Mouse (Mus musculus) adipocyte (in vitro differentiated cells): Measurements from ENCODE around the gene Paxx.

Experiments
- DNase-seq: peaks from one replicate; pipeline ENCODE4 v3.0.0-alpha.2; 2016; ENCODE audit warnings: low spot score

Paxx gene

DNA sequence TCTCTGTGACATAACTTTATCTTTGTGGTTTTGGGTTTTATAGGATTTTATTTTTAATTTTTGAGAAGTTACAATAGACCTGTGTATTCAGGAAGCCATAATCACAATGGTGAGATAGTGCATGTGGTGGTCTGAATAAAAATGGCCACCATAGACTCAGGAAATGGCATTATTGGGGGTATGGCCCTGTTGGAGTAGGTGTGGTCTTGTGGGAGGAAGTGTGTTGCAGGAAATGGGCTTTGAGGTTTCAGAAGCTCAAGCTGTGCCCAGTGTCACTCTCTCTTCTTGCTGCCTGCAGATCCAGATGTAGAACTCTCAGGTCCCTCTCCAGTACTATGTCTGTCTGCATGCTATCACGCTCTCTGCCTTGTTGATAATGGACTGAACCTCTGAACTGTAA is 19.6 kb upstream of the Paxx start:
- DNase-seq: no peak

DNA sequence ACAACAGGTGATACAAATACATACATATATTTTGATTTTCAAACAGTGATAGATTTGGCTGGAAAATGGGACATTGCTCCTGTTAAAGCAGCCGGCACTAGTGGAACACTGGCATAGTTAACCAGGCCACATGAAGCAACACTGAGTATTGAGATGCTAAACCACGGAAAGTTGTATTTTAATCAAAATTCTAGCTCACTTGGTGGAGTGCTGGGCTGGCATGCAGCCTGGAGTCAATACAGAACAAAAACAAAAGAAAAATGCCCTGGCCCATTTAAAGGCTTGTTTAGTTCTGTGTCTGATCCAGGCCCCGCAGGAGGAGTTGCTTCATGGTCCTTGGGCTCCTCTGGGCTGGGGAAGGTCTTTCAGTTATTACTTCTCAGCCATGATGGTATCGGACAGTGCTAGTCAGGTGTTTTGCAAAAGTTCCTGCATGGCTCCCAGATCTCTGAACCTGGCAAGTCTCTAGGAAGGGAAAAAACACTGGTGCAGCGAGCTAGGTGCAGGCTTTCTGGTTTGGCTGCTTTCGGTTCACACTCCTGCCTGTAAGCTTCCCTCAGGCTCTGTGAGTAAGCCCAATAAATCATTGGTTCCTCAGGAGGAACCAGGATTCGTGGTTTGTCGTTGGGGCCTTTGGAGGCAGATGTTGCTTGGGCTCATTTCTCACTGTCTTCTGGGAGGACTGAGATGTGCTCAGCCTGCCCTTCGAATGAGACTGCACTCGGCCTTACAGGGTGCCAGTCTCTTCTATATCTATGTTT is 18.8 kb upstream of the Paxx start:
- DNase-seq: no peak

DNA sequence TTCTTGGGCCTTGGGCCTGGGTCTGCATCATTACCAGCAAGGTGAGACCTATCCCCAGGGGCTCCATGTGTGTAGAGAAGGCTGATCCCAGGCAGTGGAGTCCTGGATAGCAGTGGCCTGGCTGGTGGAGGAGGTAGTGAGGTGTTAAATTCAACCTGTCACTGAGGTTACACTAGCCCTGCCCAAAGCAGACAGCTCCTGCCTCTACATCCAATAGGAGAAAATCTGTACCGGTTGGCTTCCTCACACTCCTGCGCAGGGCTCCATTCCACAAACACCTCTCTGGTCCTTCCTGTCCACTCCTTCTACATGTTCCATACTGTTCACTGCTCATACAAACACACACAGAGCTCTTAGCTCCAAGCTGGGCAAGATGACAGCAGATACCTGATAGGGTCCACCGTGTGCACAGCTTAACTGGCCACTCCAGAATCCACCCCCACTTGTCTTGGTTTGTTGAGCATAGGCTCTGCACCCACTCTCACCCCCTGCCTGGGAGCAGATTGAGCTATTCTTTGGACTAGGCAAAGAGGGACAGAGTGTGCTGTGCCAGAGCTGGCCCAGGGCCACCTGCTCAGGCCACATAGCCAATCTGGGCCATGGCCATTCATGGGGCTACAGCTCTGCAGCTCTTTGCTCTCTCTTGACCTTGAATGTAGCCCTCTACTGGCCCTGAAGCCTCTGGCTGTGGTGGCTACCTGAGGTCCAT is 17.2 kb upstream of the Paxx start:
- peak; percentile 64 for DNase-seq

DNA sequence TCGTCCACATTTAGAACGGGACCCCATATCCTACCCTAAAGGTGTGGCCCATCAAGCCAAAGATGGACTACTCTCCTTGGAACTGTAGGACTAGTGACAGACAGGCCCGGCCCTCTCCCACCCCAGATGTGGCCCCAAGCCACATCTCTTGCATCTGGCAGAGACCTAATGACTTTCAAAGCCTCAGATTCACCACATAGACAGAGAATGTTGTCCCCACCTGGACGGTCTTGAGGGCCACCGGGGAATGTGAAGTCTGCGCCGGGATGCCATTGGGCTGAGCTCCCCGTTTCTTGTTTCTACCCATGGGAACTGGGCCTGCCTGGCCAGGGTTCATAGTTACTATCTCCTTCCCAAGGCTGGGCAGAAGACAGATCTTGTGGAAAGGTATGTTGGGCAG is 16.6 kb upstream of the Paxx start:
- DNase-seq: no peak

DNA sequence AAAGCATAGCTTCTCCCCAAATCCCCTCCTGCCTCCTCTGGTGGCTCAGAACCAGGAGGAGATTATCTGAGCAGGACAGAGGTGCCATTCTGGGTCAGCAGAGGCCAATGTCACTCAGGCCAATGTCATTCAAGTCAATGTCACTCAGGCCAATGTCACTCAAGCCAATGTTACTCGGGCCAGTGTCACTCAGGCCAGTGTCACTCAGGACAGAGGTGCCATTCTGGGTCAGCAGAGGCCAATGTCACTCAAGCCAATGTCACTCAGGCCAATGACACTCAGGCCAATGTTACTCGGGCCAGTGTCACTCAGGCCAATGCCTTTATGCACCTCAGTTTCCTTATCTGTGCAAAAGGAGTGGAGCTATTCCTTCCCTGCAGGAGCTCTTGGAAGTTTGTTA is 11.7 kb upstream of the Paxx start:
- no peak for DNase-seq

DNA sequence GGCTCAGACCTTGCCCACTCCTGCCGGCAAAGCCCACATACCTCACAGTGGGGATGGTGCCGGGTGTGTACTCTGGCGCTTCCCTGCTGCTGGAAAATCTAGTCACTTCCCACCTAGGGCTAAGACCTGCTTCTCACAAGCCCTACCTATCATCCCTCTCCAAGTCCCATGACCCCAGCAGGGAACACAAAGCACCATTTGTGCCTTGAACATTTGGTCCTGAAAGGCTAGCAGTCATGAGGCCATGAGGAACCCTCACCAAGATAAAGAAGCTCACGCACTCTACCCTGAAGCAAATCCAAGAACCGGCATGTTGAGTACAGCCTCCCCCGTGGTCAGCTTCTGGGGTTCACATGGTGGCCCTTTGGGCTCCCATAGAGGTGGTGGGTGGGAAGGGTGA is 9.1 kb upstream of the Paxx start, which contains the start of gene Ptgds:
Gene Ptgds, minus strand, starts transcription at position 78 of the 400 bp plus-strand sequence.
- no peak for DNase-seq

DNA sequence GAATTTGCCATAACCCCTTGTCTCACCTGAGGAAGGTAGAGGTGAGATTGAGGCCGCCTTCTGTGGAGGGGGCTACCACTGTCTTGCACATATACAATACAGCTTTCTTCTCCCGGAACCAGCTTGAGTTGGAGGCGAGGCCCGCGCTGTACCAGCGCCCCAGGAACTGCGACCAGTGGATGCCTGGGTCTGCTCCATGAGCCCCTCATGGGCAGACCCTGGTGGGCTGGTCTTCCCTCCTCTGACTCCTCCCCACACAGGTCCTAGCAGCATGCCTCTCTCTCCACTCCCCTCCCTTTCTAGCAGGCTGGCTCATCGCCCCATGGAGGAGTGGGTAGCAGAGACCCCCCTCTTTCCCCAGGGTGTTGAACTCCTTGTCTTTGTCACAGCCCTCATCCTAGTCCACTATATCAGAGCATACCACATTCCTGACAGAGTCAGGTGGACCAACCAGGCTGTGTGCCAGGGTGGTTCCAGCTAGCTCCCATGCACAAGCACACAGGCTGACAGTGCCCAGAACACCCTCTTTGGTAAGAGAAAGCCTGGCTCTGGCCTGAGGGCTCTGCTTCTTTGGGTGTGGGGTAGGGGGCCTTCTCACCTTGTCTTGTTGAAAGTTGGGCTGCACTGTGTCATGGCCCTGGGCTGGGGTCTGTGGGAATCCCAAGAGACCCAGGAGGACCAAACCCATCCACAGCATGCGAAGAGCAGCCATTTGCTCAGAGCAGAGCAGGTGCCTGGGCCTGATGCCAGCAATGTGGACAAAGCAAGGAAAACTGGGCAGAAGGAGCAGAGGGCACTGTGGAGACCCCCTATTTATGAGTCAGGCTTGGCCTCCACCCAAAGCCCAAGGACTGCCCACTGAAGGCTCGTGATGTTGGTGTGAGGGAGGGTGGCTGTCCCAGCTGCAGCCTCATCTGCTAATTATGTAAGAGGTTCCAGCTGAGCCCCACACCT is 8.3 kb upstream of the Paxx start:
- DNase-seq: no peak

DNA sequence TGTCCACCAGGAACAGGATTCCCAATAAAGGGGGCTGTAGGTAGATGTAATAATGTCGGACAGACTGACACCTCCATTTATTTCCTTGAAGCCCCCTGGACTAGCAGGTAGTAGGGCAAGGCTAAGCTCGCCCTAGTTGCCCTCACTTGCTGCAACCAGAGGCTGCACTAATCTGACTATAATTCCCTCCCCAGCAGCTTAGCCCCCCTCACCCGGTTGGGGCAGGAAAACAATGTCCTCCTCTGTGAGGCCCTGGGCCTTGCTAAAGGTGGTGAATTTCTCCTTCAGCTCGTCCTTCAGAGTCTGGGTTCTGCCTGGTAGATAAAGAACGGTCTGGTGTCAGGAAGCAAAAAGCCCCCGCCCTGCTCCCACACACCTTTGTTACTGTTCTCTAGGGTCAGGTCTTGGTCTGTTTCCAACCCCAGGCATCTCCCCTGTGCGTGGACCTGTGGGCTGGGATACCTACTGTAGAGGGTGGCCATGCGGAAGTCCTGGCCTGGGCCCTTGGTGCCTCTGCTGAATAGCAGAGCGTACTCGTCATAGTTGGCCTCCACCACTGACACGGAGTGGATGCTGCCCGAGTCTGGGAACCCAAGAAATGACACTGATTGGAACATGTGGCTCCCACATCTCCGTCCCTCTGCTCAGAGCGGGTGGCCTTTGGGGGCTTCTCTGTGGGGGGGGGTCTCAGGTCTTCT is 6.9 kb upstream of the Paxx start:
- no peak for DNase-seq

DNA sequence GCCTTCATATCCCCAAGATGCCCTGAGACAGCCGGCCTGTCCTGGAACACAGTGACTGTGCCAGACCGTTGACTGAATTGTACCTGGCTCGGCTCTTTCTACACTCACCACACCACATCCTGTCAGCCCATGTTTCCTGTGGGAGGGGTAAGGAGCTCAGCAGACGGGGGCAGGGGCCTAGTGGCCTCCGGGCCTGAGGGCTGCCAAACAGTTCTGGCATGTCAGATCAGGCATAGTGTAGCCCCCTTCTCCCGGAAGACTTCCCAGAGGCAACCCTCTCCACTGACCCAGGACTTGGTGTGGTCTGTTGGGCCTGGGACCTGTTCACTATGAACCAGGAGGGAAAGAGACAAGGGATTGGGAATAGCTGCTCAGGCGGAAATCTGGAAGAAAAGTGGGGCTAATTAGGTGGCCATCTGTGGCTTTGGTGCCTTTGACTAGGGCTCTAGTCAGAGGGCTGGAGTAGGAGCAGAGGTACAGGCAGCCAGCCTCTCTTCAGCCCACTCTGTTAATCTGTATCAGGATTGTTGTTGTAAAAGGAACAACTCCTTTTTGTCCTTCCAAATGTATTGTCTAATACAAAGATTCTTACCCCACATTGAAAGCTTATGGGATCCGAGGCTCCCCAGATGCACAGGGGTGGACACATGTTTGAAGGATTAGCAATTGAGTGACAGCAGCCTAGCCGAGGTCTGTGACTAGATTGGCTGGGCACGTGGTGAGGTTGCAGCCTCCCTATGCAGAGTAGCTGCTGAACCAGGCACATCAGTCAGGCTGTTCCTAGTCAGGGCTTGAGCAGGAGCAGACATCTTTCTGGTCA is 5.1 kb upstream of the Paxx start:
- DNase-seq: no peak

DNA sequence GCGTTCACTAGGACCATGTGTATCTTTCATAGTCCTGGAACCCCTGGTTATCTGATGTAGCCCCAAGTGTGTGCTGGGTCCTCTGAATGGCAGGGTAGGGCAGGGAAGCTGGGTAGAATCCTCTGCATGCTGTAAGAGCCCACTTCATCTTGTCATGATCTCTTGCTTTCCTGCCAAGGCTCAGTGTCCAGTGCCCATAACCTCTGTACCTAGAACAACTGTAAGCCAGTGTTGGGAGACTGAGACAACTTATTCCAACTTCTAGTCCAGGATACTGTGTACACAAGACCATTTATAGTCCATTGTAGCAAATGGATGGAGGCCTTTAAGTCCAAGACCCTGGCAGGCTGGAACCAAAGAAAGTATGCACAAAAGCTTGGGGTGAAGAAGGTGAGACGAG is 4.4 kb upstream of the Paxx start:
- peak; percentile 69 for DNase-seq

DNA sequence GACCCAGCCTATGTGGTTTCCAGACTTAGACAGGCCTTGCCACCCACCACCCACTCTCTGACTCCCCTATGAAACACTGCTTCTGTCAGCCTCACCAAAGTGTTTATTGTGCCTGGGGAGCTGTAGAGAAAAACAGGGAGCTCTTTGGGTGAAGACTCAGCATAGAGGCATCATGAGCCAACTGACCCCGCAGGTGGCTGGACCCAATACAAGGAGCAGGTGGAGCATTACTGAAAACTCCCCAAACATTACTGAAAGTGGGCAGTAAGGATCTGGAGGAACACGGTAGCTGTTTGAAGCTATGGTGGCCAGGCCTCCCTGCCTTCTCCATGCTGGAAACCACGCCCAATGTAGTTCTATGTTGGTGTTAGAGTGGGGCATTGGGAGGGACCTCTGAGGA is 2.7 kb upstream of the Paxx start:
- no peak for DNase-seq

DNA sequence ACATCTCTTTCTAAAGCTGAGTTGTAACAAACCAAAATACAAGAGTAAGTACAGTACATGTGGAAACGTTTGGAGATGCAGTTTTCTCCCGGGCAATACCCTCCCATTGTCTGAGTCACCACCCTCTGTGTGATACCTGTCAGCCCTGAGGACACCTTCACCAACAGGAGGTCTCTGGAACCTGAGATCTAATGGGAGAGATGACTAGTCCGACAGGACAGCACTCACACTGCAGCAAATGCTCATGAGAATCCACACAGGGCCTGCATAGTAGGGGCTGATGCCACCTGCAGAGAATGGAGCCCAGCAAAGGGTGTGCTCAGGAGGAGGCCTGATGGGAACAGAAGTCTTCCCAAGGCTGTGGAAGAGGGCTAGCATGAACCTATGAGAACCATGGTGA is 513 bp upstream of the Paxx start:
- no peak for DNase-seq

DNA sequence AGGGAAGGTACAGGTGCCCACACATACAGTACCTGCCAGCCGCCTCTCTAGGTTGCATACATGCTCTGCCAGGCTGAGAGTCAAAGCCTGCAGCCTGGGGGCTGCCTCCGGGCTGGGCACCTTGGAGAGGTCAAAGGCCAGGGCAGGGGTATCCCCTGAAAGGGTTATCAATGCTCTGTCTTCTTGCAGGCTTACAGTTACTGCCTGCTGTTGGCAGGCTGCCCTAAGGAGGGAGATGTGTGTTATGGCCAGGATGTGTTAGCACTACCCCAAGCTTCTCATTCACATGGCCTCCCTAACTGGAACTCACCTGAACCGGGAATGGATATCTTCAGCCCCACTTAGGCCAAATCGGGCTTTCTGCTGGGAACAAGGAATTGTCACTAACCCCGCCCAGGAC is 759 bp downstream of the Paxx start:
- no peak for DNase-seq

DNA sequence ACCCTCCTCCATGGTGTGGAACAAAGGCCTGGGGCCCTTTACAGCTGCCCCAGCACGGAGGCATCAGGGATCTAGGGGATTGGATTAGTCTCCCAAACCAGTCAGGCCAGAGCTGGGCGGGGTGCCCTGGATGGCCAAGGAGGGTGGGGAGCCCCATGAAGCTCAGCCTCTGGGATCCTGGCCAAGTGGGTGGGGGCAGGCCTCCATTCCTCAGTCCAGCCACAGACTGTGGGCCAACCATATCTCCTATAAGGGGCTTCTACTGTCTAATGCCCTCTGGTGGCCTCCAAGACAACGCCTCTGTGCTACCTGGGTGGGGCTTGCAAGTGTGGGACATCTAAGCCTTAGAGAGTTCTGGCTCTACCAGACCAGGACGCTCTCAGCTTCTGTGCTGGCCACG is 2.0 kb downstream of the Paxx start:
- DNase-seq: peak; percentile 38

DNA sequence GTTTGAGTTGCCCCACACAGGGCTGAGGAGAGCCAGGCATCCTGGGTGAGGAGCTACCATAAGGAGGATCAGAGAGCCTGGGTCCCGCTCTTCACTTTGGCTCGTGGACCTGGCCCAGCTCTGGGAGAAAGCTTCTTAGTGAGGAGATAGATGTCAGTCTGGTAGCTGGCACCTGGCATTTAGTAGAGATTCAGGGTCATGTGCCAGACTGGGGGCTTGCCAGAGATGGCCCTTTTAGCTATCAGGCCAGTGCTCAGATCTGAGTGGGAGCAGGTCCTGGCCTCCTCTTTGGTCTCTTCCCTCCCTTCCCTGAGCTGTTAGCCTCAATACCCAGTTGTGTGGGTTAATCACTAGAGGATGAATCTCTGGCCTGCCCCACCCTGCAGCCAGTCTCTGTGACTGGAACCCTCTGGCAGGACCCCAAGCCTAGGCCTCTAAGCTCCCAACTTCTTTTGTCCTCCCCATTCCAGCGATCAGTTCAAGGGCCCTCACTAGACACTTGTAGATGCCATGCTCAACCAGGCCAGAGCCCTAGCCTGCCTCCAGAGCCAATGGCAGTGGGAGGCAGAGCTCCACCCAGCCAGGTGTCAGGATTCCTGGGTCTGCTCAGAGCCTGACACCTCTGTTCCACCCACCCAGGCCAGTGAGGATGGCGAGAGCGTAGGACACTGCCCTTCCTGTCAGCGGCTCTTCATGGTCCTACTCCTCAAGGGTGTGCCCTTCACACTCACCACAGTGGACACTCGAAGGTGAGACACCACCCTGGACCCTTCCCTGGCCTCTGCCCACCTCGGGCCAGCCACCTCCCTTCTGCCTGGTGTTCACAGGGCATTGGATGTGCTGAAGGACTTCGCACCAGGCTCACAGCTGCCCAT is 3.6 kb downstream of the Paxx start:
- no peak for DNase-seq

DNA sequence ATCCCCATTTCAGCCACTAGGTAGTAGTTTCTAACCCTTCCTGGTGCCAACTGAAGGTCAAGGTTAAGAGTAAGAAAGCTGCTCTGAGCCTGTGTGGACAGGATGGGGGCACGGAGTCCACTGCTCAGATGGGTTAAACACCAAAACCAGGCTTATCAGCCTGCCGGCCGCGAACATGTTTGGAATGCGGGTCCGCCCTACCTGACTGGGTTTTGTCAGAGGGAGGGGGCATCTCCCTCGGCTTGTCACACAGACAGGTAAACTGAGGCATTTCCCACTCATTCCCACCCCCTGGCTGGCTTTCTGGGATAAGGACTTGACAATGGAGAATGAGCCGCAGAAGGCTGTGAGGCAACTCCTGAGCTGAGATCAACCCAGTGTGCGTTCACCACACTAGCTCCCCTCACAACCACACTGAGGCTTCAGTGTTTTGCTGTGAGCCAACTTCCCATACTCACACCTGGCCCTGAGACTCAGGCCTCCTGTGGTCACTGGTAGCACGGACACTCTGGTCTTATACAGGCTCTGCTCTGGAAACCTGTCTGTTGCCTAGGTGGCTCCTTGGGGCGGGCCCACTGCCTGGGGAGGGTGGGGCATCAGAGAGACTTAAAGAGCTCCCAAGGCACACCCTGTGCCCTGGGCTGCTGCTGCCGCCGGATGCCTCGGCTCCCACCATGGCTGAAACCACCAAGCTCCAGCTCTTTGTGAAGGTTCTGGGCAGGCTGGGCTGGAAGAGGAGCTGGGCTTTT is 4.5 kb downstream of the Paxx start, which contains the start of gene Clic3:
Gene Clic3, plus strand, starts transcription at position 634 of the 749 bp plus-strand sequence.
- no peak for DNase-seq

DNA sequence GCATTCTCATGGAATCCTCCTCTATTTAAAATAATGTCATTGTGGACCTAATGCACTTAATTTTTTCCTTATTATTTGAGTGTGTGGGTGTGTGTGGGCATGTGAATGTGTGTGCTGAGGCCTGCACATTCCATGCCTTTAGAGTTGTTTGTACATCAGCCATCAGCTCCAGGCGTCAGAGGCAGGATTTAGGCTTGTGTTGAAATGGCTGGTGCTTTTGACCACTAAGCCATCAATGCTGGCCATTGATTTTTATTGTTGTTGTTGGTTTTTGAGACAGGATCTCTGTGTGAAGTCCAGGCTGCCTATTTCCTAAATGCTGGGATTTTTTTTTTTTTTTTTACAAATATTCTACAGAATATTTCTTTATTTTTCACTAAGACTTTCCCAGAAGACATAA is 7.9 kb downstream of the Paxx start:
- no peak for DNase-seq

DNA sequence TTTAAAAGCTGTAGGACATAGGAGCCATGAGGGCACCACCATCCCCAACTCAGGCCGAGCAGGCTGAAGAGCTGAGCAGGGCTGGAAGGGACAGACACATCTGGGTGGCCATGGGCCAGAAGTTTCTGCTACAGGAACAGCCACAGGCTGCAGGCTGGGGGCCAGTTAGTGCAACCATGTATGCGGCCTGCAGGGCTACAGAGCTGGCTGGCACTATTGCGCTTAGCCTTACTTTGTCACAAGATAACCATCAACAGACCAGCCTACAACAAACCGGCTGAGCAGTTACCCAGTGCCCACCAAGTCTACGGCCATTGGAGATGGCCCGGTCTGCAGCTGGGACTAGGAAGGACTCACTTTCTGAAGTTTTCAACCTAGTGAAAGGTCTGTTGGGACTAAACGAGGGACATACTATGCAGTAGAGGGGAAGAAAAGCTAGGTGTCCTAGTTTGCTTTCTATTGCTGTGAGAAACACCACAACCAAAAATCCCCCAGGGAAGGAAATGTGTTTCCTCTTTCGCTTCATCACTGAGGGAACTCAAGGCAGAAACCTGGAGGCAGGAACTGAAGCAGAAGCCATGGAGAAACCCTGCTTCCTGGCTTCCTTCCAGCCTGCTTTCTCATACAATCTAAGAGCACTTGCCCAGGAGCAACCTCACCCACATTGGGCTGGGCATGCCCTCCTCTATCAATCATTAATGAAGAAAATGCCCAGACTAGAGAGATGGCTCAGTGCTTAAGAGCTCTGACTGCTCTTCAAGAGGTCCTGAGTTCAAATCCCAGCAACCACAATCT is 9.8 kb downstream of the Paxx start:
- no peak for DNase-seq
